Mouse (Mus musculus): ENCODE data around the gene 1700010B08Rik. TPM values are rescaled to one million over a fixed set of nuclear protein-coding genes. Genes with fewer than 3 reads are reported as not detected.

1700010B08Rik gene
- polyA plus RNA-seq, 1 experiment from 2014 or later = 0.19 TPM

GRCm38 (mm10) chr2:173724940-173725807, 6.0 kb downstream of the 1700010B08Rik start:
- ATAC-seq (replicated peaks) = no peak
- peaks cover under 1% of the 10 kb centered on the region for H3K4me1 ChIP-seq
- H3K27ac ChIP-seq = no peak overlapping the region
- no peak overlapping the region for H3K4me2 ChIP-seq
- H3K9ac ChIP-seq = no peak overlapping the region
- H3K4me3 ChIP-seq = no peak overlapping the region
- H3K9me3 ChIP-seq = no peaks in the 10 kb centered on the region
- H3K27me3 ChIP-seq (replicated peaks) = no peaks in the 10 kb centered on the region
- no peaks in the 10 kb centered on the region for H3K36me3 ChIP-seq (replicated peaks)
- WGBS = 60% methylated on average over 15 of the region's 15 CpGs

DNA sequence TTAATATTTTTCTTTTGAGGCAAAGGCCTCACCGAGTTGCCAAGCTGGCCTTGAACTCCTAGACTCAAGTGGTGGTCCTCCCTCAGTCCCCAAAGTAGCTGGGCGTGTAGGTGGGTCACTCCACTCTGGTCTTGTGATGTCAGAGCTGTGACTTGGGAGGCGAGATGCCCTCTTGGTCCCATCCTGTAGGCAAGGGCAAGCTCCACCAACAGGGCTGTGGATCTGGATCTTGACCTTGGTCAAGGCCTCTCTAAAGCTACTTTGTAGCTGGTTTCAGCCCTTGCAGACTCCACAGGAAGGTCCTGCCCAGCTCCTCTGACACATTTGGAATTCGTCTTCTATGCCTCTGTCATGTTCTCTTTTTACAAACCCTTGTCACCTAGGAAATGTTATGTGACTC, 6.6 kb downstream of the 1700010B08Rik start:
- H3K4me1 ChIP-seq = peaks cover 7% of the 10 kb centered on the region
- WGBS = 88% methylated on average over 4 of the region's 4 CpGs
- no peaks in the 10 kb centered on the region for H3K36me3 ChIP-seq (replicated peaks)
- H3K9ac ChIP-seq = no peak overlapping the region
- ATAC-seq (replicated peaks) = no peak
- no peaks in the 10 kb centered on the region for H3K27me3 ChIP-seq (replicated peaks)
- no peak overlapping the region for H3K4me3 ChIP-seq
- no peak overlapping the region for H3K27ac ChIP-seq
- no peak overlapping the region for H3K4me2 ChIP-seq
- no peaks in the 10 kb centered on the region for H3K9me3 ChIP-seq

GRCm38 (mm10) chr2:173730444-173730966, 11.3 kb downstream of the 1700010B08Rik start:
- Histone ChIP-seq H3K9ac (no peak overlapping the region), H3K9me3 (no peaks in the 10 kb centered on the region), H3K36me3 (replicated peaks) (no peaks in the 10 kb centered on the region), H3K27ac (peak overlapping the region; percentile 65), H3K4me1 (peaks cover 10% of the 10 kb centered on the region), H3K4me2 (peak overlapping the region; percentile 16; the same call in 1 of the 2 replicates), H3K27me3 (replicated peaks) (no peaks in the 10 kb centered on the region), H3K4me3 (no peak overlapping the region)
- WGBS = 4% methylated on average over 9 of the region's 9 CpGs
- peak; percentile 82 for ATAC-seq (replicated peaks)

- H3K9ac ChIP-seq = no peak overlapping the region
- H3K36me3 ChIP-seq (replicated peaks) = no peaks in the 10 kb centered on the region
- H3K4me3 ChIP-seq = no peak overlapping the region
- no peaks in the 10 kb centered on the region for H3K27me3 ChIP-seq (replicated peaks)
- no peak overlapping the region for H3K4me2 ChIP-seq
- H3K27ac ChIP-seq = no peak overlapping the region
- no peak for ATAC-seq (replicated peaks)
- H3K9me3 ChIP-seq = no peaks in the 10 kb centered on the region
- 56% methylated on average over 2 of the region's 2 CpGs for WGBS
- H3K4me1 ChIP-seq = peaks cover 26% of the 10 kb centered on the region
Measured at GRCm38 (mm10) chr2:173734426-173734825, 15.2 kb downstream of the 1700010B08Rik start.

GRCm38 (mm10) chr2:173737222-173737989, 18.2 kb downstream of the 1700010B08Rik start, which contains the start of gene Vapb:
TSS of gene Vapb (plus strand) at chr2:173737511.
- H3K27me3 ChIP-seq (replicated peaks) = no peaks in the 10 kb centered on the region
- H3K4me2 ChIP-seq = peak within 1 kb of the TSS; percentile 66
- WGBS = under 1% methylated on average over 70 of the region's 70 CpGs

DNA sequence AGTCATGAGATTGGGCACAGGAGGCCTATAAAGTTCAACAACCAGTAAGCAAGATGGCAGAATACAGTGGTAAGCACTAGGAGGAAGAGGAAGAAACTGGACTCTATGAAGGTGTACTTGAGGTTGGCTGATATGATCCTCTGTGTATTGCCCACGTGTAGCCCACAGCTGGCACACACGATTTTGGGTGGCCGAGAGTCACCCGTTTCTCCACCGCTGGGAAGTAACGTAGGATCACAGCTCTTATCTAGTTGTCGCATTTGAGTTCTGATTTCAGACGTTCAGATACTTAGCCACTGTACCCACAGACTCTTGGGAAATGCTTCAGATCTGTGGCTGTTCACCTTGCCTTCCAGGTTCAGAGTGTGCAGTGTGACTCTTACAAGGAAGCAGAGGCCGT, 19.0 kb downstream of the 1700010B08Rik start:
- WGBS = 86% methylated on average over 9 of the region's 9 CpGs
- H3K4me2 ChIP-seq = peak overlapping the region; percentile 66
- peaks cover 30% of the 10 kb centered on the region for H3K4me1 ChIP-seq
- H3K9ac ChIP-seq = peak overlapping the region; percentile 68
- no peaks in the 10 kb centered on the region for H3K27me3 ChIP-seq (replicated peaks)
- no peak overlapping the region for H3K27ac ChIP-seq
- no peaks in the 10 kb centered on the region for H3K9me3 ChIP-seq
- no peaks in the 10 kb centered on the region for H3K36me3 ChIP-seq (replicated peaks)
- peak overlapping the region; percentile 64 for H3K4me3 ChIP-seq
- 0 out of 2 replicates have a peak, but pooled peaks have one; percentile 3 for ATAC-seq (replicated peaks)

More at GRCm38 (mm10) chr2:173737222-173737989, 18.2 kb downstream of the 1700010B08Rik start, which contains the start of gene Vapb:
- H3K9me3 ChIP-seq = no peaks in the 10 kb centered on the region
- H3K9ac ChIP-seq = peak within 1 kb of the TSS; percentile 68
- ATAC-seq (replicated peaks) = peak; percentile 97
- H3K4me1 ChIP-seq = peaks cover 25% of the 10 kb centered on the region
- H3K36me3 ChIP-seq (replicated peaks) = no peaks in the 10 kb centered on the region
- H3K27ac ChIP-seq = peak within 1 kb of the TSS; percentile 77
- peak within 1 kb of the TSS; percentile 64 for H3K4me3 ChIP-seq

DNA sequence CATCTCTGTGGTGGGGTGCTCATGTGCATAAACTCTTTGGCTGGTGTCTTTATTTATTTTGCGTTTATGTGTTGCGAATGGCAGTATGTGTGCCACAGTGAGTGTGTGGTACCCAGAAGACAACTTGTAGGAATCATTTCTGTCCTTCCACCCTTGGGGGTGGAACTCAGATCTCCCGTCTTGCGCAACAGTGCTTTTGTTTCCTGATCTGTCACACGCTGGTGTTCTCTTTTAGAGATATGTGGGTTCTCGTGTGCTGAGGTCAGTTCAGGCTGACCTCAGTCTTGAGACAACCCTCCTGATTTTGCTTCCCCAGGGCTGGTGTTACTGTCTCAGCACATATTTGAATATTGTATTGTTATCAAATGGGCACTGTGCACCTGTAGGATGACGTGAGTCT, 19.9 kb downstream of the 1700010B08Rik start:
- H3K4me1 ChIP-seq = peaks cover 30% of the 10 kb centered on the region
- H3K4me2 ChIP-seq = peak overlapping the region; percentile 7; the same call in 1 of the 2 replicates
- no peaks in the 10 kb centered on the region for H3K27me3 ChIP-seq (replicated peaks)
- no peaks in the 10 kb centered on the region for H3K9me3 ChIP-seq
- ATAC-seq (replicated peaks) = no peak
- no peak overlapping the region for H3K27ac ChIP-seq
- no peaks in the 10 kb centered on the region for H3K36me3 ChIP-seq (replicated peaks)
- no peak overlapping the region for H3K9ac ChIP-seq
- no peak overlapping the region for H3K4me3 ChIP-seq
- 91% methylated on average over 7 of the region's 7 CpGs for WGBS

DNA sequence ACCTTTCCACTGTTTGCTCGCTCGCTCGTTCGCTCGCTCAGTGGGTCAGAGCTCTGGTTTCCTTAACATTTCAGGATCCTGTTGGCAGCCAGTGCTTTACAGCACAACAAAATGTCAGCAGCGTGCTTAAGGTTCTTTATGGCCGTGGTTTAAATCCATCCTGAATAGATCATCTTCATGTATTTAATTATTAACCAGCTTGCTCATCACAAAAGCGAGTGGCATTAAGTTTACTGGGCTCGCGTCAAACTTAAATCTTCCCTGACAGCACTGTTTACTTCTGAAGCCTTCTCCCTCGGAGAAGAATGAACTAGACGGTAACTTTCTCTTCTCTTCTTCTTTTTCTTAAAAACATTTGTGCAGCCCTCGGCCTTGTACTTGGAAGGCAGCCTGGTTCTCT, 22.9 kb downstream of the 1700010B08Rik start:
- Histone ChIP-seq H3K4me1 (peaks cover 30% of the 10 kb centered on the region), H3K27ac (no peak overlapping the region), H3K4me3 (no peak overlapping the region), H3K4me2 (no peak overlapping the region), H3K9me3 (no peaks in the 10 kb centered on the region), H3K27me3 (replicated peaks) (no peaks in the 10 kb centered on the region), H3K36me3 (replicated peaks) (no peaks in the 10 kb centered on the region), H3K9ac (no peak overlapping the region)
- ATAC-seq (replicated peaks) = no peak
- 76% methylated on average over 13 of the region's 13 CpGs for WGBS

GRCm38 (mm10) chr2:173742744-173743143, 23.5 kb downstream of the 1700010B08Rik start:
- H3K4me3 ChIP-seq = no peak overlapping the region
- no peaks in the 10 kb centered on the region for H3K36me3 ChIP-seq (replicated peaks)
- ATAC-seq (replicated peaks) = no peak
- H3K27me3 ChIP-seq (replicated peaks) = no peaks in the 10 kb centered on the region
- H3K27ac ChIP-seq = no peak overlapping the region
- no peaks in the 10 kb centered on the region for H3K9me3 ChIP-seq
- WGBS = 89% methylated on average over 9 of the region's 9 CpGs
- H3K9ac ChIP-seq = no peak overlapping the region
- no peak overlapping the region for H3K4me2 ChIP-seq
- H3K4me1 ChIP-seq = peaks cover 30% of the 10 kb centered on the region

- Histone ChIP-seq H3K9me3 (no peaks in the 10 kb centered on the region), H3K4me3 (no peak overlapping the region), H3K36me3 (replicated peaks) (no peaks in the 10 kb centered on the region), H3K4me1 (peaks cover 15% of the 10 kb centered on the region), H3K9ac (no peak overlapping the region), H3K4me2 (no peak overlapping the region), H3K27me3 (replicated peaks) (no peaks in the 10 kb centered on the region), H3K27ac (no peak overlapping the region)
- ATAC-seq (replicated peaks) = no peak
- 91% methylated on average over 7 of the region's 7 CpGs for WGBS
Measured at GRCm38 (mm10) chr2:173744070-173744815, 25.0 kb downstream of the 1700010B08Rik start.

GRCm38 (mm10) chr2:173748961-173749659, 29.9 kb downstream of the 1700010B08Rik start:
- H3K9me3 ChIP-seq = no peaks in the 10 kb centered on the region
- H3K36me3 ChIP-seq (replicated peaks) = no peaks in the 10 kb centered on the region
- no peak overlapping the region for H3K4me2 ChIP-seq
- no peak overlapping the region for H3K9ac ChIP-seq
- H3K27me3 ChIP-seq (replicated peaks) = no peaks in the 10 kb centered on the region
- H3K4me1 ChIP-seq = no peaks in the 10 kb centered on the region
- no peak overlapping the region for H3K27ac ChIP-seq
- WGBS = 90% methylated on average over 2 of the region's 2 CpGs
- no peak overlapping the region for H3K4me3 ChIP-seq
- ATAC-seq (replicated peaks) = no peak

Measured in midbrain, embryonic 15.5 days (tissue).